Mouse (Mus musculus) kidney, embryonic 14.5 days (tissue): ENCODE measurements around the gene Mtif3. TPM values are rescaled to one million over a fixed set of nuclear protein-coding genes. Genes with fewer than 3 reads are reported as not detected.

ENCODE experiments used
- polyA plus RNA-seq: library from polyadenylated mRNA; unstranded; fragments of >200 nt; fragmentation: Nextera tagmentation; extraction: Ambion mirVana; gene quantifications from 2 replicates; pipeline ENCODE4 v1.2.1, GENCODE M21; 2014

Mtif3 gene
- polyA plus RNA-seq, 1 experiment from 2014 or later, result 21.1 TPM

Other genes with a start within 250 kb of the Mtif3 start
- gene Usp12, start 168.8 kb downstream of the Mtif3 start, polyA plus RNA-seq, result 11.0 and 14.4 TPM in 2 replicates
- 689 and 848 TPM in 2 replicates for gene Rpl21, start 130.9 kb downstream of the Mtif3 start, polyA plus RNA-seq
- gene Rasl11a, start 118.7 kb downstream of the Mtif3 start, polyA plus RNA-seq, result 53.0 and 58.0 TPM in 2 replicates
- gene Gtf3a, start 15.1 kb downstream of the Mtif3 start, polyA plus RNA-seq, result 137 and 140 TPM in 2 replicates
- 10.8 and 14.4 TPM in 2 replicates for gene Lnx2, start 112.8 kb upstream of the Mtif3 start, polyA plus RNA-seq
- gene Polr1d, start 113.2 kb upstream of the Mtif3 start, polyA plus RNA-seq, result 146 and 173 TPM in 2 replicates
- gene Gsx1, start 224.9 kb upstream of the Mtif3 start, polyA plus RNA-seq, result not detected in 2 replicates